Mouse (Mus musculus): ENCODE results near the gene Gm47959.
A peak's percentile ranks its signal among the peaks of the same experiment; 100 is the strongest.

Gm47959 gene

DNA sequence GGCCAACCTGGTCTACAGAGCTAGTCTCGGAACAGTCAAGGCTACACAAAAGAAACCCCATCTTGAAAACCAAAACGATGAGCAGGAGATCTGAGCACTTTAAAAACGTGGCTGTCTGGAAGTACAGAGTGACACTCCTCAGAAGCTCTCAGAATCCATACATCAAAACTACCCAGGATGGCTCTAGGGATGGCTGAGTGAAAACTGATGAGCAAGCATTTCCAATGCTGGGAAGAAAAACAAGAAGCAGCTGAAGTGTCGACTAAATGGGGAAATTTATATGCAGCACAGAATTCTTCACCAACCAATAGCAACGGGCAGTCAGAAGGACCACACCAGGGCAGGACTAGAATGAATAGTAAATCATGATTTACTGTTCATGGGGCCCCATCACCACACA is 34.2 kb downstream of the Gm47959 start:
- no peak for DNase-seq

DNA sequence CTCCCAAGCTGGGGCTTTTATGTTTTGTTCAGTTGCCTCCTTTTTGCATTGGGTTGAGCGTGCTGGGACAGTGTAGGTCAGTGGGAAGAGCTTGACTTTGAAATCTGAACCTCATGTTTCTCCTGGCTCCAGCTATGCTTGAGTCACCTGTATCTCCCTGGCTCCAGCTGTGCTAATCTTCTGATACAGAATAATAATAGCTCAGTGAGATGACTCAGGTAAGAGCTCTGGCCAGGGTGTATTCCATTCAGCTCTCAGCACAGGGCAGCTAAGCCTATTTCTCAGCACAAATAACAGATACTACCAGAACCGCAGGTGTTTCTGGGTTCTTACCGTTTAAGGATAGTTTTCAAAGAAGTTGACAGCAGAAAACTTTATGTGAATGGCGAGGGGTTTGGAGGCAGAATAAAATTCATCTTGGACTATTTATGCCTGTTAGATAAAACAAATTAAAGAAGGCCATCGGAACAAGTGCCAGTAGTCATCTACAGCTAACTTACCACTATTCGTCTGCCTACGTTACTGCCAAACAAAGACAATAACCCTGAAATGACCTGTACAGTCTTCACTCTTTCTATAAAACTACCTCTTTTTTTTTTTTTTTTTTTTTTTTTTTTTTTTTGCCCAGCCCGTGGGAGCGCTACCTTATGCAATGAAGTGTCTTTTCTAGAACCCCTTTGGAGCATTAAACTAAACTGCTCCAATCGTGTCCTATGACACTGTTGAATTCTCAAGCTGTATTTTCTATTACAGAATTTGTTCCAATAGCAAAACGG is 36.7 kb downstream of the Gm47959 start:
- DNase-seq, result no peak

DNA sequence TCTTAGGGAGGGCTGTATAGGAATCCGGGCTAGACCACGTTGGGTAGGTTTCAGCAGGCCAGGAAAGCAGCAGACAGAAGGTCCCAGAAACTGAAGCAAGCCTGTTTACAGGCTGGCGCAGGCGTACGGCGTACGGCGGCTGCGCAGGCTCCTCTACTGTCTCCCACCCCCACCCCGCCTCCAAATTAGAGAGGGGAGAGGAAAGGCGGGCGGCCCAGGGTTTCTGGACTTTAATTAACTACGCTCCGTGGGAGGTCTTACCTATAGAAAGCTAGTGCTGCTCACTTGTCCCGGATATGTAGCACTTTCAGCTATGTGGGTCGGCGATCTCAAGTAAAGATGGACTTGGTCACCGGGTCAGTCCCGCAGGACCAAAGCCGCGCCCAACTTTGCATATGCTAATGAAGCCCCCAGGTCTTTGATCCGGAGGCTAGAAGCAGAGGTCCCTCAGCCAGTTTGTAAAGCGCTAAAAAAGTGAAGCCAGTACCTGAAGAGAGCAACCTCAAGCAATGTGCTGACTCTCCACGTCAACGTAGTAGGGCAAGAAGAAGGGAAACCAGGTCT is 37.8 kb downstream of the Gm47959 start, which contains the start of gene Slc19a3:
Gene Slc19a3 (minus strand): TSS at position 340 of the 564 bp plus-strand sequence.
- peak; percentile 77 for DNase-seq

DNA sequence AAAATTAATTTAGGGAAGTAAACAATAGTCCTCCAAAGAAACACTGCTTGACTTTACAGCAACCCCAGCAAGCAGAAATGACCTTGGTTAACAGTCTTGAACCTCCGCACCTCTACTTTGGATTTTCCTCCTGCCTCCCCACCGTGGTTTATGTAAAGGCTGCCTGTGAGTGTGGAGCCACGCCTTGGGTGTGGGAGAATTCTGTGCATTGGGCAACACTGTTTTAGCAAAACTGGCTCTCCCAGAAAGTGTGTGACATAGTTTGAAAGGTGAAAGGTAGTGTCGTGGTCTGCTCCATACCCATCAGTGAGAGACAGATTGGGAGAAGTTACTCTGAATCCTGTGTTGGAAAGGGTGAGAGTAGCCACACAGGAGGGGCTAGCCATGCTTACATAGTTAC is 38.7 kb downstream of the Gm47959 start:
- DNase-seq, result no peak

DNA sequence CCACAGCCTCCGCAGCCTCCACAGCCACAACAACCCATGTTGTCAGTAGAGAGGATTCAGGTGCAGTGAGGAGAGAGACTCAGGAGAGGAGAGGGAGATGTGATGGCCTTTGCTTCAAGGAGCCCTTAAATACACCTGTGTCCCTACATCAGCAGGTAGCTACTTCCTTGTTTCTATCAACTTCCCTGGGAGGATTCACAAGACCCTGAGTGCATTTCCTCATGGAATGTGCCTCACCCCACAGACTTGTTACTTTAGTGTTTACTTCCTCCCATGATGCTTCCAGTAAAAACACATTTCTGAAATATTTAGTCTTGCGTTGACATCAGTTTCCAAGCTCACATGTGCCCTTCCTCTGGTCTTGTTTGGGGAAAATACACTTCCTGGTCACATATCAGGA is 42.0 kb downstream of the Gm47959 start, which contains the start of gene Krtap28-10:
Gene Krtap28-10 (minus strand): TSS at position 101 of the 400 bp plus-strand sequence.
- DNase-seq, result no peak

DNA sequence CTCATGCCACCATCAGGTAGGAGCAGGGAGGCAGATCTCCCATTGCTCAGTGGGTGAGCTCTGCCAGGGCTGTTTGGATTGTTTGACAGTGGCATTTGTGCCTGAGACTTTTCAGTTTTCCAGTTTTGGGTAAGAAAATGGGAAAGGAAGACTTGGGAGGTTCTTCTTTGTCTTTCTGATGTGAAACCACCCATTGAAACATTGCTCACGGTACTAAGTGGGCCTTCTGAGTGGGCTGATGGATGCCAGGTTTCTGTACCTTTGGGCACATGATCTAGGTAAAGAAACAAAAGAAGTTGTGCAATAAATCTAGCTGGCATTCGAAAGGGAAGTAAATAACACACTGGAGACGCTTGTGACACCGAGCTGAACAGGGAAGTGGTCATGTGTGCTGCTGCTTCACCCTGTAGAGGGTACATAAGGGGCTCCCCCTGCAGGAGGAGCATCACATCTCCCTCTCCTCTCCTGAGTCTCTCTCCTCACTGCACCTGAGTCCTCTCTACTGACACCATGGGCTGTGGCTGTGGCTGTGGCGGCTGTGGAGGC is 44.6 kb downstream of the Gm47959 start, which contains the start of gene Gm47969:
Gene Gm47969 (plus strand): TSS at position 51 of the 546 bp plus-strand sequence.
- no peak for DNase-seq

All from embryo, embryonic 11 days (tissue).